Mouse (Mus musculus) neural tube, embryonic 14.5 days (tissue): ENCODE measurements at regions not wholly inside any gene's neighbourhood (a gene's known extent, or its start where the extent isn't known, plus 50 kb on each side); places are given as distances from the start of the nearest gene placed in this dataset.

Experiments used
- ATAC-seq: fragments of 200-750 bp; cut with Nextera tagmentation; 2 replicates; pipeline ENCODE4 v1.8.0; 2017; ENCODE audit warnings: low read depth, mild to moderate bottlenecking, moderate TSS enrichment, moderate library complexity
- H3K27ac ChIP-seq: fragments of 300-500 bp; sonication (generic); 2 replicates; pipeline ENCODE4 v1.5.1; 2014; ENCODE audit warnings: low read depth, mild to moderate bottlenecking, control low read depth, low read length, moderate library complexity, mixed read lengths
- H3K27me3 ChIP-seq: fragments of 300-500 bp; sonication (generic); 2 replicates; pipeline ENCODE4 v1.6.1; 2014; ENCODE audit warnings: low read length; ENCODE audit not compliant: control insufficient read depth, insufficient read depth
- H3K36me3 ChIP-seq: fragments of 300-500 bp; sonication (generic); 2 replicates; pipeline ENCODE4 v1.6.1; 2014; ENCODE audit warnings: low read length, mixed read lengths; ENCODE audit not compliant: control insufficient read depth, insufficient read depth
- H3K4me1 ChIP-seq: fragments of 300-500 bp; sonication (generic); 2 replicates; pipeline ENCODE4 v1.6.1; 2014; ENCODE audit warnings: low read length; ENCODE audit not compliant: control insufficient read depth, insufficient read depth
- H3K4me2 ChIP-seq: fragments of 300-500 bp; sonication (generic); 2 replicates; pipeline ENCODE4 v1.6.1; 2014; ENCODE audit warnings: mild to moderate bottlenecking, low read depth, low read length, control low read depth
- H3K4me3 ChIP-seq: fragments of 300-500 bp; sonication (generic); 2 replicates; pipeline ENCODE4 v1.5.1; 2014; ENCODE audit warnings: low read depth, low read length, control low read depth, mixed read lengths
- H3K9ac ChIP-seq: fragments of 300-500 bp; sonication (generic); replicated peaks from 2 replicates; pipeline ENCODE4 v1.6.1; 2014; ENCODE audit warnings: low read depth, mild to moderate bottlenecking, control low read depth, low read length, mixed read lengths
- H3K9me3 ChIP-seq: fragments of 300-500 bp; sonication (generic); 2 replicates; pipeline ENCODE4 v1.6.1; 2016; ENCODE audit warnings: low read length; ENCODE audit not compliant: control insufficient read depth
- WGBS: fragments of 180-500 bp; shearing (Covaris S2); extraction: QIAGEN DNeasy Blood & Tissue Kit; methylation state at CpG from one replicate; pipeline ENCODE4 v1.1.7; 2014; 5-methylcytosine and 5-hydroxymethylcytosine counted together

DNA sequence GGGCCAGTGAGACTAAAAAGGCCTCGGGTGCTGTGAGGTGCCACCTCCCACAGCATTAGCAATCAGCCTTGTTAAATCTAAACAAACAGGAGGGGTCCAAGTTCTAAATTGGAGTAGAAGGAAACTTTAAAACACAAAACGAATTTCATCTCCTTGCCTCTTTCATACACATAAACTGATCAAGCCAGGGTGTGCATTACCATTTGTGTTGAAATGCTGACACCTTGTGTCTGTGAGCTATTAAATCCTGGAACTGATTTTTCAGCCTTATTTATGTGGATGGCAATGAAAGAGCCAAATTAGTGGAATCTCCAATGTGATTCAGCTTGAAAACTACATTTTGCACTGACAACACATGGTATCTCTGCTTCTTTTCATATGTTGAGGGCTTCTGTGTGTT lies 114.8 kb downstream of the Pcsk1 start:
- peak; percentile 74; the same call in 1 of the 2 replicates for ATAC-seq
- Histone ChIP-seq H3K9ac (no peak overlapping the region), H3K4me1 (no peaks in the 10 kb centered on the region), H3K27me3 (no peaks in the 10 kb centered on the region), H3K4me3 (no peak overlapping the region), H3K4me2 (no peak overlapping the region), H3K9me3 (no peaks in the 10 kb centered on the region), H3K27ac (no peak overlapping the region), H3K36me3 (no peaks in the 10 kb centered on the region)
- 50% methylated on average over 2 of the region's 2 CpGs for WGBS

DNA sequence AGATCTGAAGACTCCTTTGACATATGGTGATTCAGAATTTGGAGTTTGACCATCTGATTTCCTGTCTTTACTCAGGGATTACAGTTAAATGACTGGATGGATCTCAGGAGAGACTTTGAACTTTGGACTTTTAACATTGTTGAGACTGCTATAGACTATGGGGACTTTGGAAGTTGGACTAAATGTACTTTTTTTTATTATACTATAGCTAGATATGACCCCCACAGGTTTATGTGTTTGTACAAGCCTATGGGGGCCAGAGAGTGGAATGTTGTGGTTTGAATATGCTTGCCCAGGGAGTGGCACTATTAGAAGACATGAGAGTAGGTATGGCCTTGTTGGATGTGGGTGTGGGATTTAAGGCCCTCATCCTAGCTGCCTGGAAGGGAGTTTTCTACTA lies 134.3 kb downstream of the Pcsk1 start:
- Histone ChIP-seq H3K4me3 (no peak overlapping the region), H3K4me1 (no peaks in the 10 kb centered on the region), H3K27ac (no peak overlapping the region), H3K36me3 (no peaks in the 10 kb centered on the region), H3K9me3 (no peaks in the 10 kb centered on the region), H3K9ac (no peak overlapping the region), H3K27me3 (no peaks in the 10 kb centered on the region), H3K4me2 (no peak overlapping the region)
- no peak for ATAC-seq

DNA sequence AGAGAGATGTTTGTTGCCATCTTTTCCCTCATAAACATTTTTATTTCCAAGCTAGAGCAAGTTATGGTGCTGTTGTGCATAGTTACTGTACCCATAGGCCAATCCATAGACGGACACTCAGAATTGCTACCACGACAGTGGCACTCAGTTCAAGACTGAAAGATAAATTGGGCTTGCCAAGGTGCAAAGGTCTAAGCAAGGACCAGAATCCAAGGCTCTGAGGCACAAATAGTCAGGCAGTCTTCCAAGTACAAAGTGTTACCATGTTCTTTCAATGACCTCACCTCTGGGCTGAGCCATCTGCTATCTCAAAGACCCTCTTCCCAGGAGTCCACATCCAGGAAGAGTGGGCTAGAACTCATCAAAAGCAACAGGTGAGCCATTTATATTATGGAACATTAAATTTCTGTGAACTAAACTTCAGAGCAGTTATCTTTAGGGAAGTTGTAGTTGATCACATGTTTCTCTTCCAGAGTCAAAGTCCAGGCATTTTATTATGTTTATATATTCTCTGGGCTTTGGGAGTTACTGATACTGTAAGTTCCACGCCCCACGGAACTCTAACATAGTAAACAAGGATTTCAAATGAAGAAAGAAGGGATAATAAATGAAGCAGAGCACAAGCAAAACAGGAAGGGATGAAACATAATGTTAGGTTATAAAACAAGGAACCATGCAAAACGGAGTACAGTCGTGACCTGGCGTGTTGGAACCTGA lies 136.1 kb downstream of the Pcsk1 start:
- Histone ChIP-seq H3K27ac (no peak overlapping the region), H3K36me3 (no peaks in the 10 kb centered on the region), H3K9ac (no peak overlapping the region), H3K4me3 (no peak overlapping the region), H3K4me2 (no peak overlapping the region), H3K27me3 (no peaks in the 10 kb centered on the region), H3K9me3 (no peaks in the 10 kb centered on the region), H3K4me1 (no peaks in the 10 kb centered on the region)
- WGBS: 94% methylated on average over 7 of the region's 7 CpGs
- no peak for ATAC-seq

DNA sequence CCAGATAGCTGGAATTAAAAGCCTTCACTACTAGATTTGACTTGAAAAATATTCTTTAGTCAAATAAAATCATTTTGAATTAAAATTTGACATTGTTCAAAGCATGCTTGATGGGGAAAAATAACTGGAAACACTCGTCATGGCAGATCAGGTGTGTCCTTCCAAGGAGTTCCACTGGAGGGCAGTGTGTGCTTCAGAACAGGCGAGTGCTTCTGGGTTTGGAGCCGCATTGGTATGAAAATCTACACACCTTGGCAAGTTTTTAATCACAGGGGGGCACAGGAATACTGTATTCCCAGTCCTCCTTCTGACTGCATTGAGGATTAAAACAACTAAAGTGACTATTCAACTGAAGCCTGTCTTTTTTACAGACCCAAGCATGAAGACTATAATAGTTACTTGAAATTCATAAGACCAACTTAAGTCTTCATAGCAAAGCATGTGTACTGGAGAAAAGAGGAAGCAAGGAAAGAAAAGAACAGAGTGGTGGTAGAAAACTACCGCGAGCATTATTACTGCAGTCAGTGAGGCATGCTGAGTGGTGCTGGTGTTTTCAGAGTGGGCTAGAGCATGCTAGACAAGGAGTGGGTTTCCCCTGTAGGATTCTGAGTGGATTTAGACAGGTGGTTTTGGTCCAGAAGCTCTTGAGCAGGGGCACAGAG lies 138.1 kb downstream of the Pcsk1 start:
- Histone ChIP-seq H3K27ac (no peak overlapping the region), H3K4me2 (no peak overlapping the region), H3K9me3 (no peaks in the 10 kb centered on the region), H3K9ac (no peak overlapping the region), H3K27me3 (no peaks in the 10 kb centered on the region), H3K4me3 (no peak overlapping the region), H3K36me3 (no peaks in the 10 kb centered on the region), H3K4me1 (no peaks in the 10 kb centered on the region)
- 36% methylated on average over 5 of the region's 5 CpGs for WGBS
- ATAC-seq: peak; percentile 76; the same call in 1 of the 2 replicates

DNA sequence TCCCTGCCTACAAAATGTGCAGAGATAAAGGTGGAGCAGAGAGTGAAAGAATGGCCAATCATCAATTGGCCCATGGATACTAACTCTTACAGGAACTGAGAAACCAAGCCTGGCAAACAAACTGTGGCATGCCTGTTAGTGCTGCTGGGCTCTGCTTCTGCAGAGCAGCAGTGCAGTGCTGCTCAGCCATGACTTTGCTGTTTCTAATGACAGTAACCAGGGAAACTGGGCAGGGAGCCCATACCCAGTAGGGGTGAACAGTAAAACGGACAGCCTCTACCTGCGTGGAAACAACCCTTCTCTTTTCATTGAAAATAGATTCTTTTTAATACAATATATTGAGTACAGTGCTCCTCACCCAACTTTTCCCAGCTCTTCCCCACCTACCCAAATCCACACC lies 146.8 kb downstream of the Pcsk1 start:
- 36% methylated on average over 2 of the region's 2 CpGs for WGBS
- no peak overlapping the region for H3K4me2 ChIP-seq
- H3K36me3 ChIP-seq: no peaks in the 10 kb centered on the region
- H3K9me3 ChIP-seq: no peaks in the 10 kb centered on the region
- no peaks in the 10 kb centered on the region for H3K27me3 ChIP-seq
- ATAC-seq: peak; percentile 80
- no peak overlapping the region for H3K4me3 ChIP-seq
- H3K9ac ChIP-seq: no peak overlapping the region
- H3K4me1 ChIP-seq: no peaks in the 10 kb centered on the region
- no peak overlapping the region for H3K27ac ChIP-seq
